ENCODE assay signal across 21 mouse cellular contexts in the genomic region with DNA sequence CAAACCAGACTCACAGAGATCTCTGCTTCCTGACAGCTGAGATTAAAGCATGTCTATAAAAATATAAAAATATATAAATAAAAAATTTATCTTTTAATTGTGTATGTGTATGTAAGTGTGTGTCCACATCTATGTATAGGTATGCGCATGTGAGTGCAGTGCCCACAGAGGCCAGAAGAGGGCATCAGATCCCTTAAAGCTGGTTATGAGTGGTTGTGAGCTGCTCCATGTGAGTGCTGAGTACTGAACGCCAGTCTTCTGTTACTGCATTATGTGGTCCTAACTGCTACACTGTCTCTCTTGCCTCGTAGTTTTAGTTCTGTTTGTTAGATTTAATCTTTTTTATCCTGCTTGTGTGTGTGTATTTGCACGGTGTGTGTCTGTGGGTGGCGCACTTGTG. TPM values are rescaled to one million over a fixed set of nuclear protein-coding genes. Genes with fewer than 3 reads are reported as not detected.
DNase-seq lines count a peak whose midpoint lies in the region; ATAC-seq and TF ChIP-seq lines count a peak whose summit lies in the region.
"Had no signal": no experiment of that assay in that cellular context is flagged by ENCODE, and none has a peak within 500 bp of the region (broad histone marks: within the 10 kb centered on the region; RNA-seq: fewer than 3 reads in every experiment).

No protein-coding gene starts in this region.

- peak; percentile 40 for TF ChIP-seq CTCF in layer of hippocampus, adult 2 months (conservative IDR thresholded peaks at IDR 0.05)
- TF ChIP-seq CTCF in stomach, postnatal 0 days (IDR thresholded peaks at IDR 0.05; ENCODE audit: low read depth), result peak; percentile 42

- no peaks in the 10 kb centered on the region for H3K4me1 ChIP-seq in stomach, postnatal 0 days (replicated peaks; ENCODE audit: control insufficient read depth, insufficient read depth)

- 93% methylated on average over 5 of the region's 5 CpGs for WGBS in stomach, postnatal 0 days

- H3K27me3 ChIP-seq in stomach, postnatal 0 days (ENCODE audit: control insufficient read depth, insufficient read depth, low read length), result no peaks in the 10 kb centered on the region
- H3K27me3 ChIP-seq: forebrain, embryonic 15.5 days had no signal

- no peak overlapping the region for H3K27ac ChIP-seq in layer of hippocampus, adult 2 months
- H3K27ac ChIP-seq in stomach, postnatal 0 days (replicated peaks), result no peak overlapping the region
- H3K27ac ChIP-seq: forebrain, embryonic 15.5 days; midbrain, embryonic 10.5 days had no signal

- ATAC-seq in CD4-positive, CD25-positive, alpha-beta regulatory T cell, adult 4 months, result no peak
- ATAC-seq in stomach, postnatal 0 days (ENCODE audit: low FRiP score, low TSS enrichment), result no peak
- ATAC-seq: forebrain, embryonic 15.5 days had no signal

- no peak for TF ChIP-seq EP300 in stomach, postnatal 0 days (optimal IDR thresholded peaks at IDR 0.05)

- peak; percentile 47 for DNase-seq in CD4-positive, CD25-positive, alpha-beta regulatory T cell, adult 2 months (ENCODE audit: low read depth, low spot score)
- DNase-seq in layer of hippocampus, adult 2 months (ENCODE audit: low spot score in 2 of 2), result no peak
- DNase-seq in layer of hippocampus, postnatal 25 days (ENCODE audit: extremely low spot score in 1 of 2, low spot score in 1 of 2), result no peak
- peak; percentile 52 for DNase-seq in thymus, postnatal 4 days
- DNase-seq in thymus, postnatal 0 days (ENCODE audit: low spot score), result no peak
- no peak for DNase-seq in stomach, postnatal 0 days (ENCODE audit: low spot score)
- no peak for DNase-seq in yolk sac, embryonic 10.5 days (ENCODE audit: low spot score)
- DNase-seq: adrenal gland, postnatal 25 days; cerebellum, postnatal 10 days; gastrocnemius, postnatal 10 days; lung, postnatal 10 days; right cerebral cortex, adult 18-20 months; spleen, adult 18-20 months had no signal

- no peak overlapping the region for H3K4me3 ChIP-seq in layer of hippocampus, adult 2 months
- H3K4me3 ChIP-seq in stomach, postnatal 0 days (ENCODE audit: low read depth, low read length), result no peak overlapping the region
- H3K4me3 ChIP-seq: forebrain, embryonic 15.5 days; midbrain, embryonic 10.5 days had no signal

- H3K36me3 ChIP-seq in stomach, postnatal 0 days (ENCODE audit: control insufficient read depth, insufficient read depth, low read length), result no peaks in the 10 kb centered on the region
- H3K36me3 ChIP-seq: forebrain, embryonic 15.5 days; midbrain, embryonic 10.5 days had no signal

- no peak overlapping the region for H3K9ac ChIP-seq in stomach, postnatal 0 days (ENCODE audit: low read length)
- H3K9ac ChIP-seq: forebrain, embryonic 15.5 days had no signal

- no peaks in the 10 kb centered on the region for H3K9me3 ChIP-seq in stomach, postnatal 0 days (ENCODE audit: control insufficient read depth, low read length)
- H3K9me3 ChIP-seq: forebrain, embryonic 15.5 days; midbrain, embryonic 10.5 days had no signal

- H3K4me2 ChIP-seq in stomach, postnatal 0 days (replicated peaks; ENCODE audit: low read depth), result no peak overlapping the region
- H3K4me2 ChIP-seq: forebrain, embryonic 15.5 days; heart, embryonic 11.5 days had no signal

RNA-seq across cellular contexts. Expression of a gene that starts 5.2 kb away (rescaled TPM):
- 1 to 10 TPM; 4.2 to 5.3 TPM for polyA plus RNA-seq in CD4-positive, CD25-positive, alpha-beta regulatory T cell, adult 4 months (2017; shearing (Covaris generic))
- 10 to 100 TPM; 46.2 to 49.4 TPM for total RNA-seq in layer of hippocampus, adult 2 months (2021)
- total RNA-seq in layer of hippocampus, postnatal 25 days (2021), result 10 to 100 TPM; 35.5 to 41.9 TPM
- 4.5 and 6.1 TPM in 2 replicates for polyA plus RNA-seq in thymus, postnatal 0 days (2015; fragmentation: Nextera tagmentation; extraction: Ambion mirVana)
- polyA plus RNA-seq in stomach, postnatal 0 days (2015; fragmentation: Nextera tagmentation; extraction: Ambion mirVana), result 85.2 and 93.1 TPM in 2 replicates

RNA-seq across cellular contexts. Expression of a gene that starts 8.4 kb away (rescaled TPM):
- 100 to 1,000 TPM; 158 to 206 TPM for polyA plus RNA-seq in CD4-positive, CD25-positive, alpha-beta regulatory T cell, adult 4 months (2017; shearing (Covaris generic))
- total RNA-seq in layer of hippocampus, adult 2 months (2021), result not detected
- not detected for total RNA-seq in layer of hippocampus, postnatal 25 days (2021)
- polyA plus RNA-seq in thymus, postnatal 0 days (2015; fragmentation: Nextera tagmentation; extraction: Ambion mirVana), result 10.3 and 13.9 TPM in 2 replicates
- polyA plus RNA-seq in stomach, postnatal 0 days (2015; fragmentation: Nextera tagmentation; extraction: Ambion mirVana), result 7.1 and 9.7 TPM in 2 replicates
- total RNA-seq: heart, postnatal 25 days; layer of hippocampus, adult 8-10 months had no signal
- polyA plus RNA-seq: forebrain, embryonic 15.5 days had no signal

RNA-seq across cellular contexts. Expression of a gene that starts 13.2 kb away (rescaled TPM):
- 100 to 1,000 TPM; 543 to 655 TPM for polyA plus RNA-seq in CD4-positive, CD25-positive, alpha-beta regulatory T cell, adult 4 months (2017; shearing (Covaris generic))
- total RNA-seq in layer of hippocampus, adult 2 months (2021), result 100 to 1,000 TPM; 395 to 398 TPM
- total RNA-seq in layer of hippocampus, postnatal 25 days (2021), result 100 to 1,000 TPM; 343 to 385 TPM
- 609 and 681 TPM in 2 replicates for polyA plus RNA-seq in thymus, postnatal 0 days (2015; fragmentation: Nextera tagmentation; extraction: Ambion mirVana)
- 1,012 and 1,081 TPM in 2 replicates for polyA plus RNA-seq in stomach, postnatal 0 days (2015; fragmentation: Nextera tagmentation; extraction: Ambion mirVana)

RNA-seq across cellular contexts. Expression of a gene that starts 30.4 kb away (rescaled TPM):
- not detected for polyA plus RNA-seq in CD4-positive, CD25-positive, alpha-beta regulatory T cell, adult 4 months (2017; shearing (Covaris generic))
- not detected for total RNA-seq in layer of hippocampus, adult 2 months (2021)
- total RNA-seq in layer of hippocampus, postnatal 25 days (2021), result not detected
- 0.42 TPM in 1 of 2 replicates, not detected in the other for polyA plus RNA-seq in thymus, postnatal 0 days (2015; fragmentation: Nextera tagmentation; extraction: Ambion mirVana)
- not detected in 2 replicates for polyA plus RNA-seq in stomach, postnatal 0 days (2015; fragmentation: Nextera tagmentation; extraction: Ambion mirVana)
- total RNA-seq: adrenal gland, postnatal 25 days; ES-E14; gastrocnemius, postnatal 10 days; heart, postnatal 25 days; layer of hippocampus, adult 8-10 months had no signal
- polyA plus RNA-seq: forebrain, embryonic 15.5 days; heart, embryonic 11.5 days; limb, embryonic 14.5 days; midbrain, embryonic 10.5 days had no signal

RNA-seq across cellular contexts. Expression of a gene that starts 38.4 kb away (rescaled TPM):
- polyA plus RNA-seq in CD4-positive, CD25-positive, alpha-beta regulatory T cell, adult 4 months (2017; shearing (Covaris generic)), result 100 to 1,000 TPM; 109 to 164 TPM
- total RNA-seq in layer of hippocampus, adult 2 months (2021), result 100 to 1,000 TPM; 240 to 245 TPM
- 100 to 1,000 TPM; 222 to 263 TPM for total RNA-seq in layer of hippocampus, postnatal 25 days (2021)
- polyA plus RNA-seq in thymus, postnatal 0 days (2015; fragmentation: Nextera tagmentation; extraction: Ambion mirVana), result 191 and 194 TPM in 2 replicates
- 213 and 216 TPM in 2 replicates for polyA plus RNA-seq in stomach, postnatal 0 days (2015; fragmentation: Nextera tagmentation; extraction: Ambion mirVana)

Comparison
In these comparisons a context has a peak if more than half of its experiments do, and no peak if none do; other contexts are left out.
1. DNase-seq: peak in CD4-positive, CD25-positive, alpha-beta regulatory T cell, adult 2 months (single experiment) and thymus, postnatal 4 days (single experiment); none in layer of hippocampus, adult 2 months (0 of 2), layer of hippocampus, postnatal 25 days (0 of 2), thymus, postnatal 0 days (single experiment), stomach, postnatal 0 days (single experiment) and yolk sac, embryonic 10.5 days (single experiment).
2. RNA of a gene that starts 5.2 kb away (polyA plus RNA-seq): 85.2 to 93.1 TPM in stomach, postnatal 0 days; 4.2 to 5.3 TPM in CD4-positive, CD25-positive, alpha-beta regulatory T cell, adult 4 months and 4.5 to 6.1 TPM in thymus, postnatal 0 days; every median in the first group is over 10 times any median in the second.
3. RNA of a gene that starts 8.4 kb away (polyA plus RNA-seq): 158 to 206 TPM in CD4-positive, CD25-positive, alpha-beta regulatory T cell, adult 4 months; 10.3 to 13.9 TPM in thymus, postnatal 0 days and 7.1 to 9.7 TPM in stomach, postnatal 0 days; every median in the first group is over 10 times any median in the second.